Mouse (Mus musculus): ENCODE measurements around the gene Trmo. TPM values are rescaled to one million over a fixed set of nuclear protein-coding genes. Genes with fewer than 3 reads are reported as not detected.

Gene Trmo
- polyA plus RNA-seq, 1 experiment from 2014 or later: 10.8 TPM

GRCm38 (mm10) chr4:46345056-46345772, 44.0 kb downstream of the Trmo start:
- ATAC-seq (ENCODE audit: low read depth): no peak
- peak overlapping the region; percentile 55 for H3K4me2 ChIP-seq (ENCODE audit: low read depth, low read length)
- H3K27me3 ChIP-seq (ENCODE audit: control insufficient read depth, insufficient read depth, low read depth, low read length): peaks cover 98% of the 10 kb centered on the region
- no peak overlapping the region for H3K27ac ChIP-seq (ENCODE audit: low read length)
- no peaks in the 10 kb centered on the region; the same call in 1 of the 2 replicates for H3K9me3 ChIP-seq (ENCODE audit: control insufficient read depth, low read length)
- peaks cover 5% of the 10 kb centered on the region for H3K4me1 ChIP-seq (replicated peaks; ENCODE audit: control insufficient read depth, insufficient read depth, low read length)
- WGBS: 4% methylated on average over 62 of the region's 67 CpGs
- peak overlapping the region; percentile 42; the same call in 1 of the 2 replicates for H3K4me3 ChIP-seq (ENCODE audit: low read length)
- no peak overlapping the region for H3K9ac ChIP-seq (ENCODE audit: low read length)
- H3K36me3 ChIP-seq (ENCODE audit: control insufficient read depth, insufficient read depth, low read length): no peaks in the 10 kb centered on the region

- Histone ChIP-seq H3K27ac (ENCODE audit: low read length) (no peak overlapping the region), H3K9me3 (ENCODE audit: control insufficient read depth, low read length) (no peaks in the 10 kb centered on the region; the same call in 1 of the 2 replicates), H3K4me2 (ENCODE audit: low read depth, low read length) (peak overlapping the region; percentile 55), H3K4me3 (ENCODE audit: low read length) (peak overlapping the region; percentile 42), H3K27me3 (ENCODE audit: control insufficient read depth, insufficient read depth, low read depth, low read length) (peaks cover 98% of the 10 kb centered on the region), H3K9ac (ENCODE audit: low read length) (no peak overlapping the region), H3K4me1 (replicated peaks; ENCODE audit: control insufficient read depth, insufficient read depth, low read length) (peaks cover 5% of the 10 kb centered on the region), H3K36me3 (ENCODE audit: control insufficient read depth, insufficient read depth, low read length) (no peaks in the 10 kb centered on the region)
- ATAC-seq (ENCODE audit: low read depth): no peak
- under 1% methylated on average over 41 of the region's 51 CpGs for WGBS
Observed at GRCm38 (mm10) chr4:46344288-46344687, 44.9 kb downstream of the Trmo start.

- peak within 1 kb of the TSS; percentile 42 for H3K4me3 ChIP-seq (ENCODE audit: low read length)
- H3K9me3 ChIP-seq (ENCODE audit: control insufficient read depth, low read length): no peaks in the 10 kb centered on the region; the same call in 1 of the 2 replicates
- 1% methylated on average over 61 of the region's 70 CpGs for WGBS
- H3K4me1 ChIP-seq (replicated peaks; ENCODE audit: control insufficient read depth, insufficient read depth, low read length): peaks cover 5% of the 10 kb centered on the region
- no peak within 1 kb of the TSS for H3K27ac ChIP-seq (ENCODE audit: low read length)
- H3K36me3 ChIP-seq (ENCODE audit: control insufficient read depth, insufficient read depth, low read length): no peaks in the 10 kb centered on the region
- peak within 1 kb of the TSS; percentile 55 for H3K4me2 ChIP-seq (ENCODE audit: low read depth, low read length)
- ATAC-seq (ENCODE audit: low read depth): 0 out of 2 replicates have a peak, but pooled peaks have one; percentile 15
- peaks cover 98% of the 10 kb centered on the region for H3K27me3 ChIP-seq (ENCODE audit: control insufficient read depth, insufficient read depth, low read depth, low read length)
- H3K9ac ChIP-seq (ENCODE audit: low read length): no peak within 1 kb of the TSS
Observed at GRCm38 (mm10) chr4:46343596-46344260, 45.5 kb downstream of the Trmo start, which contains the start of gene Foxe1. Gene Foxe1, plus strand, starts transcription at chr4:46343609.

GRCm38 (mm10) chr4:46342711-46343286, 46.4 kb downstream of the Trmo start:
- peak overlapping the region; percentile 29 for H3K4me2 ChIP-seq (ENCODE audit: low read depth, low read length)
- WGBS: 1% methylated on average over 28 of the region's 28 CpGs

GRCm38 (mm10) chr4:46341831-46342680, 47.2 kb downstream of the Trmo start:
- no peak for ATAC-seq (ENCODE audit: low read depth)
- peaks cover 5% of the 10 kb centered on the region for H3K4me1 ChIP-seq (replicated peaks; ENCODE audit: control insufficient read depth, insufficient read depth, low read length)
- no peak overlapping the region for H3K4me3 ChIP-seq (ENCODE audit: low read length)
- no peak overlapping the region for H3K27ac ChIP-seq (ENCODE audit: low read length)
- H3K9me3 ChIP-seq (ENCODE audit: control insufficient read depth, low read length): no peaks in the 10 kb centered on the region; the same call in 1 of the 2 replicates
- H3K27me3 ChIP-seq (ENCODE audit: control insufficient read depth, insufficient read depth, low read depth, low read length): peaks cover 98% of the 10 kb centered on the region
- no peak overlapping the region for H3K9ac ChIP-seq (ENCODE audit: low read length)
- 16% methylated on average over 22 of the region's 22 CpGs for WGBS
- no peaks in the 10 kb centered on the region for H3K36me3 ChIP-seq (ENCODE audit: control insufficient read depth, insufficient read depth, low read length)
- no peak overlapping the region for H3K4me2 ChIP-seq (ENCODE audit: low read depth, low read length)

More at GRCm38 (mm10) chr4:46342711-46343286, 46.4 kb downstream of the Trmo start:
- H3K27ac ChIP-seq (ENCODE audit: low read length): no peak overlapping the region
- ATAC-seq (ENCODE audit: low read depth): peak; percentile 62; the same call in 1 of the 2 replicates
- no peaks in the 10 kb centered on the region; the same call in 1 of the 2 replicates for H3K9me3 ChIP-seq (ENCODE audit: control insufficient read depth, low read length)
- no peak overlapping the region for H3K9ac ChIP-seq (ENCODE audit: low read length)
- no peaks in the 10 kb centered on the region for H3K36me3 ChIP-seq (ENCODE audit: control insufficient read depth, insufficient read depth, low read length)
- peaks cover 98% of the 10 kb centered on the region for H3K27me3 ChIP-seq (ENCODE audit: control insufficient read depth, insufficient read depth, low read depth, low read length)
- peak overlapping the region; percentile 42; the same call in 1 of the 2 replicates for H3K4me3 ChIP-seq (ENCODE audit: low read length)
- peaks cover 5% of the 10 kb centered on the region for H3K4me1 ChIP-seq (replicated peaks; ENCODE audit: control insufficient read depth, insufficient read depth, low read length)

GRCm38 (mm10) chr4:46339584-46339983, 49.7 kb downstream of the Trmo start:
- no peak for ATAC-seq (ENCODE audit: low read depth)
- Histone ChIP-seq H3K9me3 (ENCODE audit: control insufficient read depth, low read length) (no peaks in the 10 kb centered on the region; the same call in 1 of the 2 replicates), H3K36me3 (ENCODE audit: control insufficient read depth, insufficient read depth, low read length) (no peaks in the 10 kb centered on the region), H3K4me3 (ENCODE audit: low read length) (no peak overlapping the region), H3K9ac (ENCODE audit: low read length) (no peak overlapping the region), H3K4me2 (ENCODE audit: low read depth, low read length) (no peak overlapping the region), H3K27me3 (ENCODE audit: control insufficient read depth, insufficient read depth, low read depth, low read length) (peaks cover 74% of the 10 kb centered on the region), H3K4me1 (replicated peaks; ENCODE audit: control insufficient read depth, insufficient read depth, low read length) (peaks cover 4% of the 10 kb centered on the region), H3K27ac (ENCODE audit: low read length) (no peak overlapping the region)
- WGBS: 2% methylated on average over 26 of the region's 26 CpGs

GRCm38 (mm10) chr4:46339026-46339425, 50.2 kb downstream of the Trmo start:
- H3K36me3 ChIP-seq (ENCODE audit: control insufficient read depth, insufficient read depth, low read length): no peaks in the 10 kb centered on the region
- peaks cover 68% of the 10 kb centered on the region for H3K27me3 ChIP-seq (ENCODE audit: control insufficient read depth, insufficient read depth, low read depth, low read length)
- no peaks in the 10 kb centered on the region; the same call in 1 of the 2 replicates for H3K4me1 ChIP-seq (replicated peaks; ENCODE audit: control insufficient read depth, insufficient read depth, low read length)
- no peak overlapping the region for H3K27ac ChIP-seq (ENCODE audit: low read length)
- no peak for ATAC-seq (ENCODE audit: low read depth)
- H3K4me2 ChIP-seq (ENCODE audit: low read depth, low read length): no peak overlapping the region
- 31% methylated on average over 10 of the region's 10 CpGs for WGBS
- no peak overlapping the region for H3K4me3 ChIP-seq (ENCODE audit: low read length)
- H3K9me3 ChIP-seq (ENCODE audit: control insufficient read depth, low read length): no peaks in the 10 kb centered on the region; the same call in 1 of the 2 replicates
- no peak overlapping the region for H3K9ac ChIP-seq (ENCODE audit: low read length)

GRCm38 (mm10) chr4:46337990-46338389, 51.2 kb downstream of the Trmo start:
- Histone ChIP-seq H3K4me1 (replicated peaks; ENCODE audit: control insufficient read depth, insufficient read depth, low read length) (no peaks in the 10 kb centered on the region; the same call in 1 of the 2 replicates), H3K27me3 (ENCODE audit: control insufficient read depth, insufficient read depth, low read depth, low read length) (peaks cover 58% of the 10 kb centered on the region), H3K9ac (ENCODE audit: low read length) (no peak overlapping the region), H3K4me2 (ENCODE audit: low read depth, low read length) (no peak overlapping the region), H3K36me3 (ENCODE audit: control insufficient read depth, insufficient read depth, low read length) (no peaks in the 10 kb centered on the region), H3K27ac (ENCODE audit: low read length) (no peak overlapping the region), H3K4me3 (ENCODE audit: low read length) (no peak overlapping the region), H3K9me3 (ENCODE audit: control insufficient read depth, low read length) (no peaks in the 10 kb centered on the region; the same call in 1 of the 2 replicates)
- ATAC-seq (ENCODE audit: low read depth): no peak
- 4% methylated on average over 3 of the region's 3 CpGs for WGBS

All from lung, embryonic 16.5 days (tissue).